Mouse (Mus musculus): ENCODE measurements around the gene Tmem207.
"Not testable (repeated sequence)": the region's sequence is repeated elsewhere in the genome, so short reads cannot be mapped to it uniquely, and the experiment has no call there.

The Tmem207 gene

DNA sequence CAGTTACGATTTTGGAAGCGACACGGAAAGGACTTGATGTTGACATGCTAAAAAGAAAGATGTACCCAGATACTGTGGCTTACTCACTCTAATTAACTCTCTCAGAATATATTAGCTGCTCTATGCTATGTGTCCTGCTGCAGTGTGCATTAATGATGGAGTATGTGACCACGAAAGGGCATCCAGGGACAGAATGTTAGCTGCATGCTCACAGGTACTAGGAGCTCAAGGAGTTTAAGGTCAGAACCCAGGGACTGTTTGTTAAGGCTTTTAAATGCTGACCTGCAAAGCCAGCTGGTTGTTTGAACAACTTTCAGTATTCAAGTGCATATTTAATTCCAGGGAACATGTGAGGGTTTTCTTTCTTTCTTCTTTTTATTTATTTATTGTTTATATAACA, at the start of gene Tmem207:
Tmem207 (minus strand) TSS at position 101 of the 400 bp plus-strand sequence.
- DNase-seq (ENCODE audit: low spot score): no peak

DNA sequence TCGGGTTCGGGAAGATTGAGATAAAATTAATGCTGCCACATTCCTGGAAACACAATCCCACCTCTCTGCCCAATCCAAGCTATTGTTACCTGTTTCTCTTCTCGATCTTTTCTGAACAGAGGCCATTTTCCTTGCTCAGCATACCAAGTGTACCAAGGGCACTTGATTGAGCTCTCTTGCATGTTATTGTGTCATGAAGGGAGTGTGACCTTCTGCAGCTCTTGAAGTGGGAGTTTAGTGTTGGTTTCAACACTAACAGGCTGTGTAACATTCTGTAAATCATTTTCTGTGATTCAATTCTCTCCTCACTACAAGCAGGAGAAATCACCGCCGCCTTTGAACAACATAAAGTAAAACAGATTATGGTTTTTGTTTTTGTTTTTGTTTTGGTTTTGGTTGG, 47.6 kb upstream of the Tmem207 start:
- DNase-seq (ENCODE audit: low spot score): no peak

GRCm38 (mm10) chr16:26571836-26572235, 45.3 kb upstream of the Tmem207 start:
- DNase-seq (ENCODE audit: low spot score): no peak

DNA sequence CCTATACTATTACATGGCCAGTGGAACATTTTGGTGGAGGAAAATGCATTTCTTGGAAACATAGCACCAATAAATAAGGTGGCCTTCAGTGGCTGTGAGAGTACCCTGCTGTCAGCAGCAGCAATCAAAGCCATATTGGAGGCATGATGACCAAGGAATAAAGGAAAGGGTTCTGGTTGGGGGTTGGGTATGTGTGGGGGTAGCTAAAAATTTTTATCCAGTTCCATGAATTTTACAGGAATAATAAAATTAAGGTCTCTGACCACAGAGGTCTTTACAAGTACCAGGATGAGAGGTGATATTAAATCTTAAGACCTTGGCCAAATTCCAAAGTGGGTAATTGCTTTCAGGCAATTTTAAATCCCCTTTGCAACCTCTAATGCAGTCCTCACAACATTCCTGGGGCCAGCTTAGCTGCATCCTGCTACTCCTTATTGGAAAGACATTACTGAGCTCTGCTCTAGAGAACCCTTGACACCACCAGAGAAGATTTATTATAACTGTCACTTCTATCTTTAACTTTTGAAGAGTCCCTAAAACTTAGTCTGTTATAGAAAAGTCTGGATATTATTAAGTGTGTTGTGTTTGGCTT, 42.9 kb upstream of the Tmem207 start:
- no peak for DNase-seq (ENCODE audit: low spot score)

DNA sequence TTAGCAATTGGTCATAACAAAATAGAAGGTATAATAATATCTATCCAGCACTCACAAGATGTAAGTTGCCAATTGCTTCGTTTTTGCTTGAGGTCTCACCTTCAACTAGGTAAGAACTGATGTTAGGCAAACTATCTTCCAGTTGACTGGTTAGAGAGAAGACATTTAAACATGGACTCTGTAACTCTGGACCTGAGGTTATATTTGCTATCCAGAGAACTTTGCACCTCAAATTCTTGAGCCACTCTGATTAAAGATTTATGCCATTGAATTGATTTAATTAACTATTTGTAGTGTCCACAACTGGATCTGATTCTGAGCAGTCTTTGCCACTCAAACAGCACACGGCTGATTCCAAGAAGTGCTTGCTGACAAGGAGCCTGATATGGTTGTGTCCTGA, 36.2 kb upstream of the Tmem207 start:
- DNase-seq (ENCODE audit: low spot score): no peak

DNA sequence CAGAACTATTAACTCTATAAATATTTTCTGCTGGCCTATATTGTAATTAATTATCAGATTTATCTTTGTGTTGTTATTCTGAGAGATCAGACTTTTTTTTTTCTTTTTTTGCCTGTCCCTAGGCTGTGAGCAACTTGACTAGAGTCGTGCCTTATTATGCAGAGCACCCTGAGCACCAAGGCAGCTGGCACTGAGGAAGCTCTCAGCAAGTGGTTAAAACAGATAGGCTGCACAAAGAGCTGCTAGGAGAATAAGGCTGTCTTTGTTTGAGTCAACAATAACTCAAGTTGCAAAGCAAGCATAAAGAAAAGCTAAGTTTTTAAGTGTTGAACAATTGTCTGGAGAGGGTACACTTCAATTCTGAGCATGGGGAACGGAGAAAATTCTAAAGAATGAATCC, 35.2 kb upstream of the Tmem207 start:
- DNase-seq (ENCODE audit: low spot score): no peak

DNA sequence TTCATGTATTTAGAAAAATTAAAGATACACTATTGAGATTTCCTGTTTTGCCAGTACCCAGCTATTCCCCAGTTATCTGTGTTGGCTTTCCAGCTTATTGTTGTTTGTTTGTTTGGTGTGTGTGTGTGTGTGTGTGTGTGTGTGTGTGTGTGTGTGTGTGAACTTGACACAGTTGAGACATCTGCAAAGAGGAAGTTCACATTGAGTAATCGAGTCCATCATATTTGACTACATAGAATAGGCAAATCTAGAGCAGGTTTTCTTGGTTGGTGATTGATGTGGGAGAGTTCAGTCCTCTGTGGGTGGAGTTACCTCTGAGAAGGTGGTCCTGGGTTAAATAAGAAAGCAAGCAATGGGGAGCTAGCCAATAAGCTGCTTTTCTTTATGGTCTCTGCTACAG, 32.2 kb upstream of the Tmem207 start:
- no peak for DNase-seq (ENCODE audit: low spot score)

DNA sequence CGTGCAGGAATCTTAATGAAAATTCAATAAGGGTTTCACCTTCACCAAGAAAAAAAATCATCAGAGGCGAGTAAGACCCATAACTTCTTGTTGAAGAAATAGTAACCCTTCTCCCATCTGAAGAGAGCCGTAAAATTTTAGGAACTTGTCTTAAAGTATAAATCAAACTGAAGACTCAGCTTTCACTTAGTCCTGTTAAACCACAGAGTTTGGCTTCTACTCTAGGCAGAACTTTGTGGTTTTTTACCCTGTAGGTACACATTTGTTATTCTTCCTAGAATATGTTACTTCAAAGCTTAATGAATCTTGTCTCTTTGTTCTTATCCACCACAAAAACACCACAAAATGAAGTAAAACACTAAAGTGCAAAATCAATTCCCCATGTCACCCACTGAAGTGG, 25.7 kb upstream of the Tmem207 start:
- no peak for DNase-seq (ENCODE audit: low spot score)

DNA sequence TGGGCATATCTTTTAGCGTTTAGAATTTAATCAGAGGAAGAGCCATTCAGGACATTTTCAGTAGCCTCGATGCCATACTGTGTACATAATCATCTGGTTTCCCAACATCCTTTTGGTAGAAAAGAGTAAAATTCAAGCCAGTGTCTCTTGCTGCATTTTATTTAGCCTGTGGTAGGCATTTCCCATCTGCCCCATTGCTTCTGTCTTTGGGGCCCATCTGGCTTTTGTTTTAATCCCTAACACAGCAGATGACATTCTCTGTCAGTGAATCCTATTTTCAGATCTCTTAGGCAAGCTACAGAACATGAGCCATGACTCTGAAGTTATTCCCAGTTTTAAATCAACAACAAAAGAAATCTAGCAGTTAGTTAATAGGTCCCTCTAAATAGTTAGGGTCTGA, 22.7 kb upstream of the Tmem207 start:
- DNase-seq (ENCODE audit: low spot score): no peak

- DNase-seq (ENCODE audit: low spot score): no peak
Measured at GRCm38 (mm10) chr16:26546879-26547206, 20.3 kb upstream of the Tmem207 start.

DNA sequence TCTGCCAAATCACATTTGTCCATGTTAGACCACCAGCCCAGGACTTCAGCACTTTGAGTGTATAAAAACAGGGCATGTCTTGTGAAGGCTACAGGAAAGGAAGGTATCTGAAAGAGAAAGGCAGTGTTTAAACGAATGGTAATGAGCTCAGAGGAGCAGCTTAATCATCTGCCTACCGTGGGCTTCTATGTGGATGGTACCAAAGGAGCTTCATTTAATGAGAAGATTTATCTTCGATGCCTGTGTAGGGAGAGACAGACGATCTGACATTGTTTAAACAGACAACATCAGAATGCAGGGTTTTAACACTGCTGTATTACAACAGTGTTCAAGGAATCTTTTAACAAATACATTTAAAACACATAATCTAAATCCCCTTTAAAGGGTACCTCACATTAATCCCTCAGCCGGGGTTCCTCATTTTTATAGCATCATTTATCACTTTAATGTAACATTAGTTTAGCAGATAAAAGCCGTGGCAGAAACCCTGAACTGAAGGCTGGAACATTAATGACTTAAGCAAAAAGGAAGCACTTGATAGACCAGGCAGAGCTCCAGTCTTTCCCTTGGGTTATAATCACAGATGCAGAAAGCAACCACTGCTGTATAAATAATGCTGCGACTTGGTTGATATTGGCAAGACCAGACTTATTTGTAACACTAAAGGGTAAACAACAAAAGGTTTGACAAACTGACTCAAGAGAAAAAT, 19.8 kb upstream of the Tmem207 start:
- no peak for DNase-seq (ENCODE audit: low spot score)

- DNase-seq (ENCODE audit: low spot score): no peak
Measured at GRCm38 (mm10) chr16:26532287-26532686, 5.7 kb upstream of the Tmem207 start.

- no peak for DNase-seq (ENCODE audit: low spot score)
Measured at GRCm38 (mm10) chr16:26530451-26530850, 3.9 kb upstream of the Tmem207 start.

DNA sequence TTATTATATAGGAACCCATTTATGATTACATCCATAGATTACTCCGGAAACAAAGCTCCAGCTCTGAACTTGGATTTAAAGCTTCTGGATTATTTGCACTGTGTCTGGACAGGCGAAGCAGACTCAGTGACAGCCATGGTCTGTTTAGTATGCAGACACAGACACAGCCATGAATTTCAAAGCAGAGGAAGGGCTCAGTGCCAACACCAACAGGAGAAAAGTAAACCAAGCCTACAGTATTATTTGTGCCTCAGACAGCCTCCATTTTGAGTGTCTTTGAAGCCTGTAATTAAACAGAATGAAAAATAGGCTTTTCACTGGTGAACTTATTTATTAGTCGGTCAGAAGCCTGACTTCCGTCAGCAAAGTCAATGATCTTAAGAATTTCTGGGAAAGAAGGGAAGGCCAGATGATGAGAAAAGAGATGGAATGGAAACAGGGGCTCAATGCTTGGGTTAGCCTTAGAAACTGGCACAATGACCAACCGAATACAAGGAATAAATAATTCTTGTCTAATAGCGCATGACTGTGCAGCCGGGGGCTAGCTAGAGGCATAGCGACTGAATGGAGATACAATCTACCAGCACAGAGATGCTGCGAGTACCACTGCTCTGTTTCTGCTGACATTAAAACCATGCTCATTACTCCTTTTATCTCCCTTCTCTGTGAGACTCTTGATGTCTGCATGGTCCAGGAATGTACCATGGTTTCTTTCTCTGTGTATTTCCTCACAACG, 1.5 kb upstream of the Tmem207 start:
- DNase-seq (ENCODE audit: low spot score): no peak

DNA sequence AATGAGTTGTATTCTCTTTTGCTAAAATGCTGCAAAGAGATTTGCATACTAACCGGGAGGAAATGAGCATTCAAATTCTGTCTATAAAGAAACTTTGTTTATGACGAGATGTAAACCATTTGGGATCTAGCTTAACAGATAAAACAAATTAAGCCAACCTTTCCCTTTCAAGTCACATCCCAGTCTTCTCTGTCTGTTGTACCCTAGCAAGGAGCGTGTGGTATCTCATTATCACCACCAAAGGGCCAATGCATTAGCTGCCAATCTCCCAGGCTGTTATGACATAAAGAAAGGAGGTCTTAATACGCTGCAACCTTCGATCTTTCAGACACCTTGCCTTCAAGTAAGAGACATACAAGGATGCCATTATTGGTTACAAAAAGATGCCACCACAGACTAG, 737 bp downstream of the Tmem207 start:
- no peak for DNase-seq (ENCODE audit: low spot score)

DNA sequence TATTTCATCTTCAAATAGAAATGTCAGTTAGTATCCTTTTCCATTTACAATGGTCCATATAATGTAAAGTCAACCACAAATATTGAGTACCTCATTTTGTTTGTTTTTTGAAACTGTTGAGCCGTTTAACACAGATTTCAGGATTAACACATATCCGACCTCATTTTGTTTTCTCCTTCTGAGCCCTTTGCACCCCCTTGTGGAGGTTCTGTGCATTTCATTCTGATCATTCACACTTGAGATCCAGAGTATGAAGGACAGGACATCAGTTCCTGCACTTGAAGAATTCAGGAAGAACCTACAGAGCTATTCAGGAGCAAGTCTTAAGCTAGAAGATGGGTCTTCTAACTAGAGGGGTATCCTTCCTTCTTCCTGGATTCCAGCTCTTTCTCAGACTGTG, 7.0 kb downstream of the Tmem207 start:
- no peak for DNase-seq (ENCODE audit: low spot score)

GRCm38 (mm10) chr16:26504961-26505360, 21.6 kb downstream of the Tmem207 start:
- no peak for DNase-seq (ENCODE audit: low spot score)

DNA sequence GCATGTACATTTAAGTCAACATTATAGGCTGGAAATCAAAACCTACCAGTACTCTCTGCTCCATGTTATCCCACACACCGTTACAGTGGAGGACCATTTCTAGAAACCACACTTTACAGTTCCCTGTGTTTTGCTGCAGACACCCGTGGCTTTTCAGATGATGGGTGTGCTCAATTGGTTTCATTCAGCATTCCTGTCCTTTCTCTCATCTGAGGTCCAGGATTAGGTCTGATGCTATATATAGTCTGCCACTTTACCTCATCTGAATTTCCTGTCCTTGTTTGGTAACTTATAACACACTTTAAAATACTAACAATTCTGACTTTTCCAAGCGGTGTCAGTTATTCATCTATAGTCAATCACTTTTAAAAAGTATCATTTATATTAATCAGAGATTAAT, 25.8 kb downstream of the Tmem207 start:
- no peak for DNase-seq (ENCODE audit: low spot score)

- DNase-seq (ENCODE audit: low spot score): not testable (repeated sequence)
Measured at GRCm38 (mm10) chr16:26499705-26500104, 26.9 kb downstream of the Tmem207 start.

GRCm38 (mm10) chr16:26495721-26496120, 30.8 kb downstream of the Tmem207 start:
- no peak for DNase-seq (ENCODE audit: low spot score)

GRCm38 (mm10) chr16:26471254-26471653, 55.3 kb downstream of the Tmem207 start:
- no peak for DNase-seq (ENCODE audit: low spot score)

DNA sequence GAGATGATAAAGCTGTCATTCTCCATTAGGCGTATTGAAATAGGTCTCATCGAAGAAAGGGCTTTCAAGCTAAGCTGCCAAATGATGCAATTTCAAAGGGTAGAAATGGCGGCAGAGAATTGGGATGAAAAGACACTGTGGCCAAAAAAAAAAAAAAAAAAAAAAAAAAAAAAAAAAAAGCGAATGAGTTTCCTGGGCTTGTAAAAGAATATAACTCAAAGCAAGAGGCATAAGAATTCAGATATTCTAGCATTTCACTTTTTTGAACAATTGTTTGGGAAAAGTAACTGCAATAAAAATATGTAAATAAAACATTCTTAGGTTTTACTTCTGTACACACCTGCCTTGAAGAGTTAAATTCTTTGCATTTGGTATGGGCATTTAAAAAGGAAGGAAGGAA, 60.0 kb downstream of the Tmem207 start:
- no peak for DNase-seq (ENCODE audit: low spot score)

DNA sequence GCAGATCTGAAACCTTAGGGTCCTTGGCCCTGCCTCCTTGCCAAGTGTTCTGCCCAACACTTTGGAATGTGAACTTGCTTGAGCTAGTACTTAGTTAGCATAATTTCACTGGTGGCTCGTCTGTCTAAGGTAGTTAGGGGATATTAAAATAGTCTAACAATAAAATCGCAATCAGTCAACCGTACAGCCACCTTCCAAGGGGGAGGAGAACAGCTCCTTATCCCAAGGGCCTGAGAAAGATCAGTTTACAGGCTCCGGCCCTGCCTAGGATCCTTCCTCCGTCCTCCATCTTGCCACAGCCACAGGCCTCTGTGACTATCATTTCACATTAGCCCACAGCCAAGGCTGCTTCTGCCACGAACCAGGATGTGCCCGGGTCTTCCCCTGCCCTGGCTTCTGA, 63.7 kb downstream of the Tmem207 start, which contains the start of gene Cldn16:
Cldn16 (plus strand) TSS at position 301 of the 400 bp plus-strand sequence.
- no peak for DNase-seq (ENCODE audit: low spot score)
